Mouse (Mus musculus): Measurements from ENCODE around the gene Obscn.

Gene Obscn

GRCm38 (mm10) chr11:59135904-59136452 lies at the start of gene Obscn:
Gene Obscn (minus strand): TSS chr11:59136402.
- no peak for DNase-seq (ENCODE audit: low read depth, low spot score)

- no peak for DNase-seq (ENCODE audit: low read depth, low spot score)
These were observed 49.3 kb upstream of the Obscn start for GRCm38 (mm10) chr11:59185490-59185889.

- DNase-seq (ENCODE audit: low read depth, low spot score): peak; percentile 67
These were observed 47.6 kb upstream of the Obscn start for GRCm38 (mm10) chr11:59183821-59184220.

GRCm38 (mm10) chr11:59182864-59183331 lies 46.7 kb upstream of the Obscn start, which contains the start of gene Gjc2:
Gene Gjc2 (minus strand): TSS chr11:59183213.
- no peak for DNase-seq (ENCODE audit: low read depth, low spot score)

- no peak for DNase-seq (ENCODE audit: low read depth, low spot score)
These were observed 40.7 kb upstream of the Obscn start for GRCm38 (mm10) chr11:59176921-59177320.

- no peak for DNase-seq (ENCODE audit: low read depth, low spot score)
These were observed 40.3 kb upstream of the Obscn start for GRCm38 (mm10) chr11:59176475-59176874.

GRCm38 (mm10) chr11:59174189-59174838 lies 38.1 kb upstream of the Obscn start:
- DNase-seq (ENCODE audit: low read depth, low spot score): no peak

- DNase-seq (ENCODE audit: low read depth, low spot score): no peak
These were observed 34.3 kb upstream of the Obscn start for GRCm38 (mm10) chr11:59170549-59170948.

- DNase-seq (ENCODE audit: low read depth, low spot score): no peak
These were observed 33.6 kb upstream of the Obscn start for GRCm38 (mm10) chr11:59169807-59170206.

GRCm38 (mm10) chr11:59165616-59166241 lies 29.5 kb upstream of the Obscn start:
- DNase-seq (ENCODE audit: low read depth, low spot score): no peak

- peak; percentile 90 for DNase-seq (ENCODE audit: low read depth, low spot score)
These were observed 28.2 kb upstream of the Obscn start for GRCm38 (mm10) chr11:59164384-59164783.

- peak; percentile 94 for DNase-seq (ENCODE audit: low read depth, low spot score)
These were observed 27.3 kb upstream of the Obscn start, which contains the start of gene Iba57 for GRCm38 (mm10) chr11:59163255-59164236. Gene Iba57 (minus strand): TSS chr11:59163739.

- DNase-seq (ENCODE audit: low read depth, low spot score): peak; percentile 59
These were observed 26.4 kb upstream of the Obscn start for GRCm38 (mm10) chr11:59162443-59163254.

GRCm38 (mm10) chr11:59161398-59161797 lies 25.2 kb upstream of the Obscn start:
- DNase-seq (ENCODE audit: low read depth, low spot score): no peak

GRCm38 (mm10) chr11:59159558-59159957 lies 23.4 kb upstream of the Obscn start:
- no peak for DNase-seq (ENCODE audit: low read depth, low spot score)

- DNase-seq (ENCODE audit: low read depth, low spot score): no peak
These were observed 22.9 kb upstream of the Obscn start for GRCm38 (mm10) chr11:59159099-59159498.

- no peak for DNase-seq (ENCODE audit: low read depth, low spot score)
These were observed 19.7 kb upstream of the Obscn start for GRCm38 (mm10) chr11:59155900-59156299.

GRCm38 (mm10) chr11:59154220-59154619 lies 18.0 kb upstream of the Obscn start:
- DNase-seq (ENCODE audit: low read depth, low spot score): no peak

- no peak for DNase-seq (ENCODE audit: low read depth, low spot score)
These were observed 15.5 kb upstream of the Obscn start for GRCm38 (mm10) chr11:59151729-59152128.

- DNase-seq (ENCODE audit: low read depth, low spot score): no peak
These were observed 13.1 kb upstream of the Obscn start for GRCm38 (mm10) chr11:59149302-59149701.

GRCm38 (mm10) chr11:59142962-59143361 lies 6.8 kb upstream of the Obscn start:
- DNase-seq (ENCODE audit: low read depth, low spot score): no peak
